Mouse (Mus musculus): ENCODE results near the gene Epm2a. TPM values are rescaled to one million over a fixed set of nuclear protein-coding genes. Genes with fewer than 3 reads are reported as not detected.
A peak's percentile ranks its signal among the peaks of the same experiment; 100 is the strongest.

Epm2a gene
- polyA plus RNA-seq, 1 experiment from 2014 or later: 1.4 TPM

DNA sequence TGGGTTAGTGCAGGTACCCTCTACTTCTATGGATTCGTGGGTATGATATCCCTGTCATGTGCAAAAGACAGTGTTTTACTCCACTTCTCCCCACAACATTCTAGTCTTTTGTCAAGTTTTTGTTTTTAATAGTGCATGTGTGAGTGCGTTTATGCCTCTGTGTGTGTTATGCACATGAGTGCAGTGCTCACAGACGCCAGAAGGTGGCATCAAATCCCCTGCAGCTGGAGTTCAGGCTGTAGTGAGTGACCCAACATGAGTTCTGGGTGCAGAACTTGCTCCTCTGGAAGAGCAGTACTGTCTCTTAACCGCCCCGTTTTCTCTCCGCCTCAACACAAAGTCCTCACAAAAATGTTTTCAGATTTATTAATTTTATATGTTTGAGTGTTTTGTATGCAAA is 96.1 kb downstream of the Epm2a start:
- H3K27me3 ChIP-seq: no peaks in the 10 kb centered on the region
- ATAC-seq (ENCODE audit: insufficient number of reproducible peaks, insufficient read depth, low FRiP score, low TSS enrichment): no peak
- H3K9ac ChIP-seq: no peak overlapping the region
- H3K27ac ChIP-seq: no peak overlapping the region
- no peaks in the 10 kb centered on the region for H3K4me1 ChIP-seq
- no peak overlapping the region for H3K4me2 ChIP-seq (replicated peaks)
- WGBS: 87% methylated on average over 6 of the region's 6 CpGs
- H3K9me3 ChIP-seq: no peaks in the 10 kb centered on the region
- no peak overlapping the region for H3K4me3 ChIP-seq
- no peaks in the 10 kb centered on the region for H3K36me3 ChIP-seq

DNA sequence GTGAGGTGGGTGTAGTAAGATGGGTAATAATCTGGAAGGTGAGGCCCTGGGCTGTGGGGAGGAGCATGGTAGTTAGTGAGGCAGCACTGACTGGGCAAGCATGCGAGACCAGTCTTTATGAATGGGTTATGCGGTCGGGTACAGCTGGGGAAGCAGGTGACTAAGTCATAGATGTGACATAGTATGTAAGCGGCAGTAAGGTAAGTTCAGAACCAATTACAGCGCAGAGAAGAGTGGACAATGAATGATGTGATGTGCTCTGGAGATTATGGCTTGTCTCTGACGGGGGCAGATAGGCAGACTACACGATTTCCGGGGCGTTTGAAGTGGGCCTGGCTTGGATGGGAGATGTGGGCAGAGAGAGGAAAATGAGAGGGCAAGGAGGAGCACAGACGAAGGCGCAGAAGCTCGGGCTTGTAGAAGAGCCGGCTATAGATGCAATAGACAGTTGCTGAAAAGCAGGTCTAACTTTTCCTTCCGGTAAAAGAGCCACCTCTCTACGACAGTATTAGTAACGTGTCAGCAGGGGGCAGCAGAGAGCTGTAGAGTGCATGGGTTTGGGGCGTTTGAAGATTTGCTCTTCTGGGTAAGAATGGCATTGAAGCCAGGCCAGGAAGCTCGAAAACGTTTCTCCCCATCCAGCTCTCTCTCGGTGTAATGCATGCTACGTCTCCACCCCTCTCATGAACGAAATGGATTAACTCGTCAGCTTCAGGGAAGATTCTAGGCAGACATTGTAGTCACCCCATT is 106.5 kb downstream of the Epm2a start:
- H3K4me3 ChIP-seq: no peak overlapping the region
- WGBS: 33% methylated on average over 23 of the region's 23 CpGs
- H3K27ac ChIP-seq: no peak overlapping the region
- peak; percentile 85; the same call in 1 of the 2 replicates for ATAC-seq (ENCODE audit: insufficient number of reproducible peaks, insufficient read depth, low FRiP score, low TSS enrichment)
- peak overlapping the region; percentile 24; the same call in 1 of the 2 replicates for H3K4me2 ChIP-seq (replicated peaks)
- H3K4me1 ChIP-seq: peaks cover 4% of the 10 kb centered on the region; the same call in 1 of the 2 replicates
- no peak overlapping the region for H3K9ac ChIP-seq
- H3K27me3 ChIP-seq: no peaks in the 10 kb centered on the region
- H3K9me3 ChIP-seq: no peaks in the 10 kb centered on the region
- H3K36me3 ChIP-seq: no peaks in the 10 kb centered on the region

DNA sequence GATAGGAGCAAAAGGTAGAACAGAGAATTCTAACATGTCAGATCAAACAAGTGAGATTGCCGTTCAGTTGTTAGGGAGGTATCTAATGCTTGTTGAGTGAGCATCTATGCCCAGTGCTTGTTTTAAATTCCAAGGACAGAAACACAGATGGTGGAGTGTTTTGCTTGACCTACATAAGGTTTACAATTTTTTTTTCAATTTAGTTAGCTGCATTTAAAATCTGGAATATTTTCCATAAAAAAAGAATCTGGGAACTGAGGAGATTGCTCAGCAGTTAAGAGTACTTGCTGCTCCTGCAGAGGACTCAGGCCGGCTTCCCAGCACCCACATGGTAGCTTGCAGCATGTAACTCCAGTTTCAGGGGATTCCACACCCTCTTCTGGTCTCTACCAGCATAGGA is 109.3 kb downstream of the Epm2a start:
- Histone ChIP-seq H3K27me3 (no peaks in the 10 kb centered on the region), H3K27ac (no peak overlapping the region), H3K9me3 (no peaks in the 10 kb centered on the region), H3K4me2 (replicated peaks) (no peak overlapping the region), H3K9ac (no peak overlapping the region), H3K4me3 (no peak overlapping the region), H3K4me1 (peaks cover 4% of the 10 kb centered on the region; the same call in 1 of the 2 replicates), H3K36me3 (no peaks in the 10 kb centered on the region)
- 75% methylated on average over 2 of the region's 2 CpGs for WGBS
- ATAC-seq (ENCODE audit: insufficient number of reproducible peaks, insufficient read depth, low FRiP score, low TSS enrichment): no peak

DNA sequence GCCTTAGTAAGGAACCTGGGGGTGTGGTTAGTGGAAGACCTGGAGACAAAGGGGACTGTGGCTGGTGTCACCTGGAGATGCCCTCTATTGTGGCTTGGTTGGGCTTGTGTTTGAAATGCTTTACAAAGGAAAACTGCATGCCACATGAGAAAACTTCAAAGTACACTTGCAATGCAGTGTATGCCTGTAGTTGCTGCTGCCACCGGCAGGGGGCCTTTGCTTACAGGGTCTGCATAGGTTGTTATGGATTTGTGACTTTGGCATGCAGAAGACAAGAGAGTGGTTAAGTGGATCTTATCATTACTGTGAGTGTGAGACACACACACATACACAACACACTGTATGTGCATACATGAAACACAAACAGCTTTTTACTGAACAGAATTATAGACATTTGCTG is 114.2 kb downstream of the Epm2a start:
- no peaks in the 10 kb centered on the region for H3K9me3 ChIP-seq
- WGBS: 42% methylated on average over 1 of the region's 1 CpGs
- H3K27me3 ChIP-seq: no peaks in the 10 kb centered on the region
- no peak overlapping the region for H3K4me3 ChIP-seq
- no peak for ATAC-seq (ENCODE audit: insufficient number of reproducible peaks, insufficient read depth, low FRiP score, low TSS enrichment)
- H3K27ac ChIP-seq: no peak overlapping the region
- H3K4me1 ChIP-seq: no peaks in the 10 kb centered on the region
- no peak overlapping the region for H3K9ac ChIP-seq
- no peak overlapping the region for H3K4me2 ChIP-seq (replicated peaks)
- no peaks in the 10 kb centered on the region for H3K36me3 ChIP-seq

DNA sequence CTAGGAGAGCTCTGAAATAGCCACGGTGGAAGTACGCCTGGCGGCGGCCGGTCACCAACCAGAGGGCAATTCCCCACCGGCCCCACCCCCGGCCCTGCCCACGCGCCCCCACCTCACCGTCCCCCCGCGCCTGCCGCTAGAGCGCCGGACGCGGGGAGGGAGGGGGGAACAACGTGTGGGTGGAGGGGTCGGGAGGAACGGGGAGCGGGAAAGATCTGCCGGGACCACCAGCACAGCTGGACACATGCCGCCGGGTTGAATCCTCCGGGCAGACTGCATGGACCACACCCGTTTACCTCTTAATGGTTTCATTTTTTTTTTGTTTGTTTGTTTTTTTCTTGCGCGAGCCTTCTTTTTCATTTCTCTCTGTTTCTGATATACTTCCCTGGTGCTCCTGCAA is 148.8 kb downstream of the Epm2a start:
- H3K36me3 ChIP-seq: no peaks in the 10 kb centered on the region
- no peaks in the 10 kb centered on the region for H3K4me1 ChIP-seq
- H3K27ac ChIP-seq: no peak overlapping the region
- peak; percentile 96 for ATAC-seq (ENCODE audit: insufficient number of reproducible peaks, insufficient read depth, low FRiP score, low TSS enrichment)
- 37% methylated on average over 28 of the region's 28 CpGs for WGBS
- H3K27me3 ChIP-seq: no peaks in the 10 kb centered on the region
- H3K4me3 ChIP-seq: no peak overlapping the region
- no peak overlapping the region for H3K9ac ChIP-seq
- no peak overlapping the region for H3K4me2 ChIP-seq (replicated peaks)
- H3K9me3 ChIP-seq: peaks cover 10% of the 10 kb centered on the region

Other genes with a start within 250 kb of the Epm2a start
- gene Shprh, start 194.0 kb upstream of the Epm2a start, polyA plus RNA-seq (2016; fragmentation: Nextera tagmentation; extraction: Ambion mirVana): 25.0 and 26.3 TPM in 2 replicates
- 51.0 and 55.0 TPM in 2 replicates for gene Fbxo30, start 62.1 kb upstream of the Epm2a start, polyA plus RNA-seq (2016; fragmentation: Nextera tagmentation; extraction: Ambion mirVana)

Data from embryonic facial prominence, embryonic 12.5 days (tissue).